Mouse (Mus musculus) spleen, embryonic (tissue): Measurements from ENCODE around the gene Isg20l2.

Experiments used
- CTCF ChIA-PET: fragments of 350-600 bp; sonication (Branson Sonifier 250); formaldehyde crosslinking; loops from one replicate; lab custom pipeline; 2022; lab: Charles Lee

Isg20l2 gene

GRCm38 (mm10) chr3:87947056-87947810 lies 17.1 kb downstream of the Isg20l2 start:
- CTCF ChIA-PET: interaction anchor here (1.2 kb wide), 1 partner anchor 11 kb away, joined by 3 read pairs; no protein-coding TSS in a partner anchor

DNA sequence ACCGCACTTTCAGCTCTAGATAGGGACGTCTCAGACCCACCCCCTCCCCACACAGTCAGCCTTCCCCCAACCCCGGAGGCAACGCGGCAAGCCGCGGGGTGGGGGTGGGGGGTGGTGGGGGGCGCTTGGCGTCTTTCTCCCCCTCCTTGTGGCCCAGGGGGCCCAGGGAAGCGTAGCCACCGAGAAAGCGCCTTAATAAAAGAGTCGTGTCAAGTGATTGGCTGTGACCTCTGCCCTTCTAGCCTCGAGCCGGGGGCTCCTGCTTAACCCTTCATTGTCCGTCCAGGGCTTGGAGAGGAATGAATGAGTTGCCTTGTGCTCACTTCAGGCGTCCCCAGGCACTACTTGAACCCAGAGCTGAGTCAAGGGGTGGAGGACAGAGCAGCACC lies 17.7 kb downstream of the Isg20l2 start:
- CTCF ChIA-PET: interaction anchor here (0.7 kb wide), 1 partner anchor 48 kb away, joined by 7 read pairs; no protein-coding TSS in a partner anchor

- CTCF ChIA-PET: interaction anchor here (0.7 kb wide), 2 partner anchors 48 to 90 kb away, joined by 5 to 7 read pairs; no protein-coding TSS in a partner anchor
Observed at GRCm38 (mm10) chr3:87948378-87949265, 18.5 kb downstream of the Isg20l2 start, which contains the start of gene Crabp2. TSS of gene Crabp2 (plus strand) at chr3:87948666.

DNA sequence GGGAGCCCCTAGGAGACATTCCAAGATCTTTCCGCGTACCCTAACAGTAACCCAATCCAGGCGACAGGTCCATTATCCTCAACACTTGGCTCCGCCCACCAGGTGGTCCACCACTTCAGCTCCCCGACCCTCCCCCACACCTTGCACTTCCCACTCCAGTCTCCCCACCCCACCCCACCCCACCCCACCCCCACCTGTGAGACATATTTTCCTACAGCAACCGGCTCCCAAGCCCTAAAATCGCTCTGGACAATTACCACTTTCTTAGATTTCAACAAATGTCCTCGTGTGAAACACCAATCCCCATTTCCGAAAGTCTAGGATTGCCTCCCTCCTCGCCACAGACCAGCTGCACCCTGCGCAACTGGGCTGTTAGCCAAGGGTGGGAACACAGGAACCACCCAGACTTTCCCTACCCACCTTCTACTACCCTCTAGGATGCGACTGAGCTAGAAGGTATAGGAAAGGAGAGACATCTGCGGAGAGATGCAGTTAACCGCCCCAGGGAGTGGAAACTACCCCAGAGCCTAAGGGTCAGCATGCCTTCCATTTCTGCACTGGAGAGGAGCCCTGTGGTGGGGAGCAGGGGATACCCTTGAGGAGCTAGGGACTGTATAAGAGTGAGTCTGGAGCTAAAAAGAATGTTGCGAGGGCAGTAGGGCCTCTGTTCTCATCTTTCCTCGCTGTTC lies 19.3 kb downstream of the Isg20l2 start:
- CTCF ChIA-PET: interaction anchor here (0.5 to 0.7 kb wide), 3 partner anchors 91 to 1932 kb away, joined by 3 to 5 read pairs (median 3); no protein-coding TSS in a partner anchor

- CTCF ChIA-PET: interaction anchor here (0.5 kb wide), 1 partner anchor 1932 kb away, joined by 3 read pairs; no protein-coding TSS in a partner anchor
Observed at GRCm38 (mm10) chr3:87949955-87950515, 19.9 kb downstream of the Isg20l2 start.

GRCm38 (mm10) chr3:87951946-87952345 lies 21.8 kb downstream of the Isg20l2 start:
- CTCF ChIA-PET: no interaction called here

GRCm38 (mm10) chr3:87952440-87952839 lies 22.3 kb downstream of the Isg20l2 start:
- CTCF ChIA-PET: interaction anchor here (0.6 to 1.2 kb wide), 2 partner anchors 8 to 16 kb away, joined by 3 to 4 read pairs; no protein-coding TSS in a partner anchor

- CTCF ChIA-PET: no interaction called here
Observed at GRCm38 (mm10) chr3:87958056-87958455, 27.9 kb downstream of the Isg20l2 start.

GRCm38 (mm10) chr3:87958476-87958875 lies 28.4 kb downstream of the Isg20l2 start:
- CTCF ChIA-PET: no interaction called here

- CTCF ChIA-PET: no interaction called here
Observed at GRCm38 (mm10) chr3:87958967-87959366, 28.9 kb downstream of the Isg20l2 start.

GRCm38 (mm10) chr3:87959371-87959770 lies 29.3 kb downstream of the Isg20l2 start:
- CTCF ChIA-PET: no interaction called here

DNA sequence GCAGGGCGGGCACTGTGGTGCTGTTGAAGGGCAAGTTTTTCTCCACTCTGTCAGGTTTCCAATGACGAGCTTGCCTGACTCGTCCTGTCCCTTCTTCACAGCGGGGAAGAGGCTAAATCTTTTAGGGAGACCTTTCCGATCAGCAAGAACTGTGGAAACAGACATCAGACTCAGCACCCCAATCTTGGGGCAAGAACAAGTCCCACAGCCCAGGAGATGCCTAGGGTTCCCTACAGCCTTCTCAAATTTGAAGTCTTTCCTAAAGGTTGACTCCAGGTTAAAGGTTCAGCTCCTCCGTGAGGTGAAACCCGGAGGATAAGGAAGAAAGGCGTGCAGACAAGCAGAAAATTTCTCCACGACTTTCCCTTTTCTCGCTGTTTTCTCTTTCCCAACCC lies 30.1 kb downstream of the Isg20l2 start:
- CTCF ChIA-PET: interaction anchor here (1.1 kb wide), 2 partner anchors 9 to 24 kb away, joined by 7 to 10 read pairs; no protein-coding TSS in a partner anchor

DNA sequence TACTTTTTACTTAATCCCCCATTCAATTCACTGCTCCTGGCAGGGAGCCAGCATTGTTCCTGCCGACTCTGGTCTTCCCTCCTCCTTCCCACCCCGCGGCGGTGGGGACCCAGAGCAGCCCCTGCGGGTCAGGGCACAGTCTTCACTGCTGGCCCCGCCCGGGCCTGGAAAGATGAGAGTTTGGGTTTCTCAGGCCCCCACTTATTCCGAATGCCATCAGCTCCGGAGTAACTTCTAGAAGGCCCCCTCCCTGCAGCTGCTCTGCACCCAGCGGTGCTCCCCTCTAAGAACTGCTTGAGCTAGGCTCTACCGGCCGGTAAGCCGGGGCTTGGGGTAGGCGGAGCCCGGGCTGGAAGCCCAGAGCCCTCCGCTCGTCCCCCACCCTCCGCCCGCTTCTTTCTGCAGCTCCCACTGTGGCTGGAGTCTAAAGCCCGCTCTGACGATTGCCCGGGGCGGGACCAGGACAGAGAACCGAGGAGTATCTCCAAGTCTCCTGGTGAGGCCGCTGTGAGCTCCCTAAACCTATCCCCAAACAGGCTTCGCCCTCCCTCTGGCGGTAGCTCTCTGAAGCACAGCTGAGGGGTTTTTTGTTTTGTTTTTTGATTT lies 30.6 kb downstream of the Isg20l2 start:
- CTCF ChIA-PET: interaction anchor here (0.6 to 1.1 kb wide), 6 partner anchors 8 to 547 kb away, joined by 3 to 10 read pairs (median 7); no protein-coding TSS in a partner anchor

- CTCF ChIA-PET: interaction anchor here (0.6 to 1.4 kb wide), 4 partner anchors 11 to 953 kb away, joined by 3 to 5 read pairs (median 4); no protein-coding TSS in a partner anchor
Observed at GRCm38 (mm10) chr3:87970184-87970938, 40.2 kb downstream of the Isg20l2 start.

DNA sequence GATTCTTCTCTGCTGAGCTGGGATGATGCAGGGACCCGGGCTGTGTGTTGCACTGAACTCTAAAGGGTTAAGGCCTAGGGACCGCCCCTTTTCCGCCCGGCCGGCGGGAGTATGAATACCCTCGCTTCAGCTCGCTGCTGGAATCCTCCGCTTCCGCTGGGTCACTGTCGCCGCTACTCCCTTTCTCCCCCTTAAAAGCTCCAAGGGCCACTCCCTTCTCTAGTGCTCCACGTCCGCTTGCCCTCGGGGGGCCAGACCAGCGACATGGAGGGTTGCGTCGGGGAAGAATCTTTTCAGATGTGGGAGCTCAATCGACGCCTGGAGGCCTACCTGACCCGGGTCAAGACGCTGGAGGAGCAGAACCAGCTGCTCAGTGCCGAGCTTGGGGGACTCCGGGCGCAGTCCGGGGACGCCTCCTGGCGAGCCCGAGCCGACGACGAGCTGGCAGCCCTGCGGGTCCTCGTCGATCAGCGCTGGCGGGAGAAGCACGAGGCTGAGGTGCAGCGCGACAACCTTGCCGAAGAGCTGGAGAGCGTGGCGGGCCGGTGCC lies 40.9 kb downstream of the Isg20l2 start, which contains the start of gene Nes:
Gene Nes, plus strand, starts transcription at position 140 of the 550 bp plus-strand sequence.
- CTCF ChIA-PET: interaction anchor here (0.9 kb wide), 1 partner anchor 10 kb away, joined by 3 read pairs; no protein-coding TSS in a partner anchor

- CTCF ChIA-PET: no interaction called here
Observed at GRCm38 (mm10) chr3:87971489-87972202, 41.5 kb downstream of the Isg20l2 start.

DNA sequence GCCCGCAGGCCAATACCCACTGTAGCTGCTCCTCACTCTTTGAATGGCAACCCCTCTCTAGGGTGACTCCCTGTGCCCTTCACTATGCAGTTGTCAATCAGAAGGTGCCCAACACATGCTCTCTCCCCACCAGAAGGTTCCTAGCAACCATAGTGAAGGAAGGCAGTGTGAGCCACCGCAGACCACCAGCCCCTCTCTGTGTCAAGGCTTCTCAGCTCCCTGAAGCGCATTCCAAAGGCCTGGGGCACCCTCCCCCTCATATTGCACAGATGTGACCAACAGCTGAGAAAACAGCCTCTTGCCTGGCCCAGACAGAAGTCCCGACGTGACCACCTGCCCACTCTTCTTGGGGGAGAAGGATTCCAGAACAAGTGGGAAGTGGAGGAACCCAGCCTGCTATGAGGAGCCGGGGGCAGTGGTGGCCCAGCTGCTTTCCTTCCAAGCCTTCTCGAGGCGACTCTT lies 42.1 kb downstream of the Isg20l2 start:
- CTCF ChIA-PET: no interaction called here

DNA sequence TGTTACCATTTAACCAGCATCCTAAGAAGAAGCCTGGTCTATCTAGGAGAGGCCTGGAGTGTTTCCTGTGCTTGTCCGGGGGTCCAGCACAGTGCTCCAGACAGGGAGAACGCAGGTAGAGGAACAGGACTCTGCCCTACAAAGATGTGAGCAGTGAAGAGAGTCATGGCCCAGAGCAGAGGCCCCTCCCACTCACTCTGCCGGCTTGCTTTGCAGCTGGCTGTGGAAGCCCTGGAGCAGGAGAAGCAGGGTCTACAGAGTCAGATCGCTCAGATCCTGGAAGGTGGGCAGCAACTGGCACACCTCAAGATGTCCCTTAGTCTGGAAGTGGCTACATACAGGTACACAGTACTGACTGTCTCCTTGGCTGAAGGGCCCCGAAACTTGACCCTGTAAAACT lies 42.7 kb downstream of the Isg20l2 start:
- CTCF ChIA-PET: no interaction called here
